Mouse (Mus musculus) stomach, postnatal 0 days (tissue): ENCODE measurements at regions not wholly inside any gene's neighbourhood (a gene's known extent, or its start where the extent isn't known, plus 50 kb on each side); places are given as distances from the start of the nearest gene placed in this dataset.

ENCODE experiments used
- ATAC-seq: fragments of 200-750 bp; cut with Nextera tagmentation; 2 replicates; pipeline ENCODE4 v1.8.0; 2017; ENCODE audit not compliant: low FRiP score, low TSS enrichment
- DNase-seq: peaks from one replicate; pipeline ENCODE4 v3.0.0-alpha.2; 2016; ENCODE audit warnings: low spot score
- H3K27ac ChIP-seq: fragments of 300-500 bp; sonication (generic); replicated peaks from 2 replicates; pipeline ENCODE4 v1.5.1; 2014; ENCODE audit warnings: mild to moderate bottlenecking, control low read depth
- H3K27me3 ChIP-seq: fragments of 300-500 bp; sonication (generic); 2 replicates; pipeline ENCODE4 v1.6.1; 2014; ENCODE audit warnings: low read length; ENCODE audit not compliant: control insufficient read depth, insufficient read depth
- H3K36me3 ChIP-seq: fragments of 300-500 bp; sonication (generic); 2 replicates; pipeline ENCODE4 v1.6.1; 2014; ENCODE audit warnings: low read length, mixed read lengths; ENCODE audit not compliant: control insufficient read depth, insufficient read depth
- H3K4me1 ChIP-seq: fragments of 300-500 bp; sonication (generic); replicated peaks from 2 replicates; pipeline ENCODE4 v1.6.1; 2014; ENCODE audit warnings: antibody characterized with exemption; ENCODE audit not compliant: control insufficient read depth, insufficient read depth
- H3K4me2 ChIP-seq: fragments of 300-500 bp; sonication (generic); replicated peaks from 2 replicates; pipeline ENCODE4 v1.6.1; 2014; ENCODE audit warnings: low read depth, mild to moderate bottlenecking, control low read depth, moderate library complexity
- H3K4me3 ChIP-seq: fragments of 300-500 bp; sonication (generic); 2 replicates; pipeline ENCODE4 v1.5.1; 2014; ENCODE audit warnings: low read depth, low read length, control low read depth
- H3K9ac ChIP-seq: fragments of 300-500 bp; sonication (generic); 2 replicates; pipeline ENCODE4 v1.6.1; 2014; ENCODE audit warnings: mild to moderate bottlenecking, low read length, control low read depth, mixed read lengths
- H3K9me3 ChIP-seq: fragments of 300-500 bp; sonication (generic); 2 replicates; pipeline ENCODE4 v1.6.1; 2016; ENCODE audit warnings: low read length; ENCODE audit not compliant: control insufficient read depth
- CTCF ChIP-seq: IDR thresholded peaks from 2 replicates; pipeline ENCODE4 v1.5.1; 2016; ENCODE audit warnings: antibody characterized with exemption, low read depth, mild to moderate bottlenecking, moderate library complexity
- EP300 ChIP-seq: optimal IDR thresholded peaks from 2 replicates; pipeline ENCODE3; 2016; ENCODE audit warnings: antibody characterized with exemption
- WGBS: fragments of 180-500 bp; shearing (Covaris S2); extraction: QIAGEN DNeasy Blood & Tissue Kit; methylation state at CpG from one replicate; pipeline ENCODE4 v1.1.7; 2014; 5-methylcytosine and 5-hydroxymethylcytosine counted together

GRCm38 (mm10) chr12:54446356-54446755, 210.0 kb downstream of the Sptssa start:
- no peak overlapping the region for H3K4me2 ChIP-seq
- WGBS, result 77% methylated on average over 7 of the region's 7 CpGs
- TF ChIP-seq EP300 (no peak), CTCF (no peak)

GRCm38 (mm10) chr12:54444416-54444815, 212.0 kb downstream of the Sptssa start:
- Histone ChIP-seq H3K27me3 (no peaks in the 10 kb centered on the region), H3K36me3 (no peaks in the 10 kb centered on the region), H3K4me3 (no peak overlapping the region), H3K4me1 (0 out of 2 replicates have a peak, but pooled peaks cover 2% of the 10 kb centered on the region), H3K4me2 (no peak overlapping the region), H3K27ac (no peak overlapping the region), H3K9me3 (no peaks in the 10 kb centered on the region), H3K9ac (no peak overlapping the region)
- TF ChIP-seq CTCF (no peak), EP300 (no peak)
- 39% methylated on average over 4 of the region's 4 CpGs for WGBS
- DNase-seq (no peak), ATAC-seq (no peak)

More at GRCm38 (mm10) chr12:54446356-54446755, 210.0 kb downstream of the Sptssa start:
- H3K36me3 ChIP-seq, result no peaks in the 10 kb centered on the region
- ATAC-seq, result peak; percentile 56; the same call in 1 of the 2 replicates
- no peak overlapping the region for H3K27ac ChIP-seq
- H3K4me3 ChIP-seq, result no peak overlapping the region
- peaks cover 7% of the 10 kb centered on the region; the same call in 1 of the 2 replicates for H3K4me1 ChIP-seq
- no peak overlapping the region for H3K9ac ChIP-seq
- DNase-seq, result no peak
- H3K27me3 ChIP-seq, result no peaks in the 10 kb centered on the region
- H3K9me3 ChIP-seq, result no peaks in the 10 kb centered on the region

GRCm38 (mm10) chr12:54443285-54443684, 213.1 kb downstream of the Sptssa start:
- WGBS, result 49% methylated on average over 2 of the region's 2 CpGs
- ATAC-seq, result no peak
- TF ChIP-seq CTCF (no peak), EP300 (no peak)
- DNase-seq, result no peak
- Histone ChIP-seq H3K9ac (no peak overlapping the region), H3K4me1 (0 out of 2 replicates have a peak, but pooled peaks cover 2% of the 10 kb centered on the region), H3K27ac (no peak overlapping the region), H3K27me3 (no peaks in the 10 kb centered on the region), H3K4me3 (no peak overlapping the region), H3K4me2 (no peak overlapping the region), H3K36me3 (no peaks in the 10 kb centered on the region), H3K9me3 (no peaks in the 10 kb centered on the region)

DNA sequence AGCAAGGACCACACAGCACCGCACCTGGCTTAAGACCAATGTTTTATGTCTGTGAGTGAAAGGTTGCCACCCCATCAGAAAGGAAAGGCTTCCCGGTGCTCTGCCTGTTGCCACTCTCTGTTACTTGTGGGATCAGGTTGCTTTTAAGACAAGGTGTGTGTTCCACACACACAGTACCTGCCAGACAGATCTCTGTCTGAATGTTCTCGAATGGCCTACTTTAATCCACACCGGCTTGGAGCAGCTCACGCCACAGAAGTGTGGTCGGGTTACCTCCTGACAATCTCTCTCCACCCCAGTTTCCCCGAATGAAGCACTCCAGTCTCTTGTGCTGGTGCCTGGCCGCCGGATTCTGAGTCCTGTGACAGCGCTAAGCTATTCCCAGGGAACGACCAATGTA, 214.0 kb downstream of the Sptssa start:
- Histone ChIP-seq H3K4me1 (0 out of 2 replicates have a peak, but pooled peaks cover 2% of the 10 kb centered on the region), H3K4me2 (no peak overlapping the region), H3K27me3 (no peaks in the 10 kb centered on the region), H3K9ac (no peak overlapping the region), H3K36me3 (no peaks in the 10 kb centered on the region), H3K4me3 (no peak overlapping the region), H3K9me3 (no peaks in the 10 kb centered on the region), H3K27ac (no peak overlapping the region)
- DNase-seq (no peak), ATAC-seq (no peak)
- TF ChIP-seq CTCF, result no peak
- TF ChIP-seq EP300, result no peak
- 65% methylated on average over 11 of the region's 11 CpGs for WGBS

DNA sequence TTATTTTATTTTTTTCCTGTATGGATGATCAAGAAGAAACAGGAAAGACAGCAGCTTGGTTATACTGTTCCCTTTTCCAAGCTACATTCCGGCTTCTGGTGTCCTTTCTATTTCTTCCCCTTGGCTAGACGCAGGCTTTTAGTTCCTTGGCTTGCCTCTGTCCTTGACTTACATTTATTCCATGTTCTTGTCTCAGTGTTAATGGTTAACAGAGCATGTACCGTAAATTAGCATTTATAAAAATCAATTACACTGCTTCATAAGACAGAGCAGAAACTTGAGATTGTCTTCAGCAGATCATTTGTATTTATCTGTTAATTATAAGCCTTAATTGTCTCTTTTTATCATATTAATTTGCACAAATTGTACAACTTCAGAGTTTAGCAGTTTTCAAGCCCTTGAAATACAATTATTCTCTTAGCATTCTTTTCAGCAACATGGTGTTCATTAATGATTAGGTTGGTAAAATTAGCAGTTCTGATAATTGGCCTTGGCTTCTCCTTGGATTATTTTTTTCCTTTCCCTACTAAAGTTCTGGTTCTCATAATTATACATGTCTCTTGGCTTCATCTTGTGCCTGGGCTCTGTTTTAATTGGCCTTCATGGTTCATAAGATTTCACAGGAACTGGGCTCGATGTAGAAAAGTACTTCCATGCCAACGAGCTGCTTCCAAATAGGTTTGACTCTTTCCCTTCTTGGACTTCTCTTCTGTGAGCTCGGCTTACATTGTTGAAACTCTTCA, 215.4 kb downstream of the Sptssa start:
- no peak for ATAC-seq
- no peak overlapping the region for H3K4me2 ChIP-seq

DNA sequence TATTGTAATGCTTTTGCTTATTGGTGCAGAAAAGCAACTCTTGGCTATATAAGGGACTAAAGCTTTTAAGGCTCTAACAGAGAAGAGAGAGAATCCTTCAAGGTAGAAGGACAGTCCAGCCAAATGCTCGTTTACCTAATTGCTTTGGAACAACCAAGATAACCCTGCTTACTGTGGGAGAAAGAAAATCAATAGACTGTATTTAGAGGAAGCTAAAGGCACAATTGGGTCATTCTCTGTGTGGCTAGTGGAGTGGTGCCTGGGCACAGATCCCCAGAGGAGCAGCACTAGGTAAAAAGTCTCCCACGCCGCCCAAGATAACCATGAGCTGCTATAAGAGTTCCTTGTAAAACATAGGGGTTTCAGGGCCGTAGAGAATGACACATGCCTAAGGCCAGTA, 217.6 kb downstream of the Sptssa start:
- Histone ChIP-seq H3K4me2 (no peak overlapping the region), H3K4me3 (no peak overlapping the region), H3K9me3 (no peaks in the 10 kb centered on the region), H3K27ac (no peak overlapping the region), H3K4me1 (no peaks in the 10 kb centered on the region), H3K9ac (no peak overlapping the region), H3K36me3 (no peaks in the 10 kb centered on the region), H3K27me3 (no peaks in the 10 kb centered on the region)
- DNase-seq (no peak), ATAC-seq (no peak)
- no peak for TF ChIP-seq EP300
- no peak for TF ChIP-seq CTCF
- WGBS, result 74% methylated on average over 4 of the region's 4 CpGs

More for the DNA sequence above, 215.4 kb downstream of the Sptssa start:
- 85% methylated on average over 6 of the region's 6 CpGs for WGBS
- H3K9ac ChIP-seq, result no peak overlapping the region
- H3K4me3 ChIP-seq, result no peak overlapping the region
- H3K27ac ChIP-seq, result no peak overlapping the region
- H3K4me1 ChIP-seq, result 0 out of 2 replicates have a peak, but pooled peaks cover 2% of the 10 kb centered on the region
- H3K9me3 ChIP-seq, result no peaks in the 10 kb centered on the region
- DNase-seq, result no peak
- no peak for TF ChIP-seq EP300
- TF ChIP-seq CTCF, result no peak
- H3K36me3 ChIP-seq, result no peaks in the 10 kb centered on the region
- H3K27me3 ChIP-seq, result no peaks in the 10 kb centered on the region
